Mouse (Mus musculus): ENCODE measurements at regions not wholly inside any gene's neighbourhood (a gene's known extent, or its start where the extent isn't known, plus 50 kb on each side); places are given as distances from the start of the nearest gene placed in this dataset.
A peak's percentile ranks its signal among the peaks of the same experiment; 100 is the strongest.

- Histone ChIP-seq H3K27ac (peak overlapping the region; percentile 88), H3K36me3 (no peaks in the 10 kb centered on the region), H3K9me3 (no peaks in the 10 kb centered on the region), H3K27me3 (ENCODE audit: insufficient read depth, poor library complexity, severe bottlenecking) (peaks cover 96% of the 10 kb centered on the region), H3K4me1 (replicated peaks) (peaks cover 25% of the 10 kb centered on the region), H3K4me3 (peak overlapping the region; percentile 50)
- peak; percentile 76 for DNase-seq (ENCODE audit: low spot score)
- WGBS: under 1% methylated on average over 22 of the region's 22 CpGs
These were observed 155.1 kb downstream of the Insig2 start for GRCm38 (mm10) chr1:121177136-121177907.

DNA sequence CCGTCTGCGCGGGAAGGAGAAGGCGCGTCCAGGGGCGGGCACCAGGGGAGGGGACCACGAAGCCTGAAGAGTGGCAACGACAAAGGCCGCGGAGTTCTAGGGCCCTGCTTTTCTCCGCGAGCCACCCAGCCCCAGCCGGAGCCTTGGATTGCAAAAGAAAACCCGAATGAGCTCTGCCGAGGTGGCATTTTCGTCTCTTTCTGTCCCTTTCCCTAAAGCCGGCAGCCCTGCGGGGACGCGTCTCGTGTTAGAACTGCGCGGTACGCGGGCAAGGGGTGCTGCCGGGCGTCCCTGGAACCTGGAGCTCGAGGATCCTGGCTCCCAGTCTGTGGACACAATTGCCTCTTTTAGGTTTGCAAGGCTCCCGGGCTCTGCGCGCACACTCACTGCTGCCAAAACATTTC lies 154.5 kb downstream of the Insig2 start:
- Histone ChIP-seq H3K36me3 (no peaks in the 10 kb centered on the region), H3K27me3 (ENCODE audit: insufficient read depth, poor library complexity, severe bottlenecking) (peaks cover 93% of the 10 kb centered on the region), H3K4me3 (peak overlapping the region; percentile 50), H3K4me1 (replicated peaks) (peaks cover 25% of the 10 kb centered on the region), H3K27ac (peak overlapping the region; percentile 88), H3K9me3 (no peaks in the 10 kb centered on the region)
- DNase-seq (ENCODE audit: low spot score): peak; percentile 71
- WGBS: under 1% methylated on average over 31 of the region's 31 CpGs

GRCm38 (mm10) chr1:121178611-121179245 lies 153.7 kb downstream of the Insig2 start:
- Histone ChIP-seq H3K4me1 (replicated peaks) (peaks cover 25% of the 10 kb centered on the region), H3K9me3 (no peaks in the 10 kb centered on the region), H3K27ac (peak overlapping the region; percentile 88), H3K27me3 (ENCODE audit: insufficient read depth, poor library complexity, severe bottlenecking) (peaks cover 85% of the 10 kb centered on the region), H3K4me3 (peak overlapping the region; percentile 50), H3K36me3 (no peaks in the 10 kb centered on the region)
- peak; percentile 39 for DNase-seq (ENCODE audit: low spot score)
- WGBS: 1% methylated on average over 17 of the region's 17 CpGs

GRCm38 (mm10) chr1:121180273-121181030 lies 151.9 kb downstream of the Insig2 start:
- H3K27me3 ChIP-seq (ENCODE audit: insufficient read depth, poor library complexity, severe bottlenecking): peaks cover 68% of the 10 kb centered on the region
- no peaks in the 10 kb centered on the region for H3K9me3 ChIP-seq
- H3K4me3 ChIP-seq: peak overlapping the region; percentile 18; the same call in 1 of the 2 replicates
- DNase-seq (ENCODE audit: low spot score): peak; percentile 85
- H3K4me1 ChIP-seq (replicated peaks): peaks cover 25% of the 10 kb centered on the region
- WGBS: 20% methylated on average over 20 of the region's 20 CpGs
- H3K27ac ChIP-seq: peak overlapping the region; percentile 45
- no peaks in the 10 kb centered on the region for H3K36me3 ChIP-seq

DNA sequence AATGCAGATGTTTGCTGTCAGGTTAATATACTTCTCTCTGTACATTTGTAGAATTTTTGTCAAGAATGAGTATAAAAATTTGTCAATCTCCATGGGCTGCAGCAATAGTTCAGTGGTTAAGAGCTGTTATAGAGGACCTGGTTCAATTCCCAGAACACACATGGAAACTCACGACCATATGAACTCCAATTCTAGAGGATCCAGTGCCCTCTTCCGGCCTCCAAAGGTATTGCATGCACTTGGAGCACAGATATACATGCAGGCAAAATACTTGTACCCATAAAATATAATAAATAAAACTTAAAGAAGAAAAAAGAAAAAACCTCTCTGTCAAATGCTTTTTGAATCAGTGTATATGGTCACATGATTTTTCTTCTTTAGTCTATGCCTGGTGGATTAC lies 143.5 kb downstream of the Insig2 start:
- Histone ChIP-seq H3K27me3 (ENCODE audit: insufficient read depth, poor library complexity, severe bottlenecking) (no peaks in the 10 kb centered on the region), H3K27ac (no peak overlapping the region), H3K4me3 (no peak overlapping the region), H3K36me3 (no peaks in the 10 kb centered on the region), H3K9me3 (no peaks in the 10 kb centered on the region), H3K4me1 (replicated peaks) (no peaks in the 10 kb centered on the region)
- DNase-seq (ENCODE audit: low spot score): no peak
- 42% methylated on average over 2 of the region's 2 CpGs for WGBS

- no peaks in the 10 kb centered on the region for H3K9me3 ChIP-seq
- no peak for DNase-seq (ENCODE audit: low spot score)
- no peak overlapping the region for H3K27ac ChIP-seq
- no peak overlapping the region for H3K4me3 ChIP-seq
- no peaks in the 10 kb centered on the region for H3K4me1 ChIP-seq (replicated peaks)
- no peaks in the 10 kb centered on the region for H3K27me3 ChIP-seq (ENCODE audit: insufficient read depth, poor library complexity, severe bottlenecking)
- H3K36me3 ChIP-seq: no peaks in the 10 kb centered on the region
- 87% methylated on average over 4 of the region's 4 CpGs for WGBS
These were observed 137.6 kb downstream of the Insig2 start for GRCm38 (mm10) chr1:121194800-121195199.

GRCm38 (mm10) chr1:121215843-121216242 lies 116.5 kb downstream of the Insig2 start:
- Histone ChIP-seq H3K4me1 (replicated peaks) (no peaks in the 10 kb centered on the region), H3K9me3 (no peaks in the 10 kb centered on the region), H3K27ac (no peak overlapping the region), H3K4me3 (no peak overlapping the region), H3K27me3 (ENCODE audit: insufficient read depth, poor library complexity, severe bottlenecking) (no peaks in the 10 kb centered on the region), H3K36me3 (no peaks in the 10 kb centered on the region)
- DNase-seq (ENCODE audit: low spot score): no peak
- WGBS: 27% methylated on average over 2 of the region's 2 CpGs

DNA sequence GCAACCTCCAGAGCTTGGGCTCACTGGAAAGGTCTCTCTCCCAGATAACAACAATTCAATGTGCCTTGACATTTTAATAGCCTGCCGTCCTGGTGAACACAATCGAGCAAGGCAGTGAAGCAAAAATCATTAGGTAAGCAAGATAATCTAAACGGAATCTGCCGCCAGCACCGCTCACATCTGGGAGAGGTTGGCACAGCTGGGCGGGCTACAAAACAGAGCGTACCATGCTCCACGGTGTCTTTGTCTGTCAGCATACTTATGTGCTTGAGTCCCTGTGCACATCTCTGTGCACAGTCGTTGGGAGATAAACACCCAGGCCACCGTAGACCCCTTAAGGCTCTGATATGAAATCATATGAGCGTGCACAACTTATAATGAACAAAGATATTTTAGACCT lies 108.1 kb downstream of the Insig2 start:
- Histone ChIP-seq H3K4me3 (no peak overlapping the region), H3K9me3 (no peaks in the 10 kb centered on the region), H3K27ac (no peak overlapping the region), H3K4me1 (replicated peaks) (no peaks in the 10 kb centered on the region), H3K36me3 (no peaks in the 10 kb centered on the region), H3K27me3 (ENCODE audit: insufficient read depth, poor library complexity, severe bottlenecking) (no peaks in the 10 kb centered on the region)
- DNase-seq (ENCODE audit: low spot score): no peak
- WGBS: 88% methylated on average over 11 of the region's 11 CpGs

DNA sequence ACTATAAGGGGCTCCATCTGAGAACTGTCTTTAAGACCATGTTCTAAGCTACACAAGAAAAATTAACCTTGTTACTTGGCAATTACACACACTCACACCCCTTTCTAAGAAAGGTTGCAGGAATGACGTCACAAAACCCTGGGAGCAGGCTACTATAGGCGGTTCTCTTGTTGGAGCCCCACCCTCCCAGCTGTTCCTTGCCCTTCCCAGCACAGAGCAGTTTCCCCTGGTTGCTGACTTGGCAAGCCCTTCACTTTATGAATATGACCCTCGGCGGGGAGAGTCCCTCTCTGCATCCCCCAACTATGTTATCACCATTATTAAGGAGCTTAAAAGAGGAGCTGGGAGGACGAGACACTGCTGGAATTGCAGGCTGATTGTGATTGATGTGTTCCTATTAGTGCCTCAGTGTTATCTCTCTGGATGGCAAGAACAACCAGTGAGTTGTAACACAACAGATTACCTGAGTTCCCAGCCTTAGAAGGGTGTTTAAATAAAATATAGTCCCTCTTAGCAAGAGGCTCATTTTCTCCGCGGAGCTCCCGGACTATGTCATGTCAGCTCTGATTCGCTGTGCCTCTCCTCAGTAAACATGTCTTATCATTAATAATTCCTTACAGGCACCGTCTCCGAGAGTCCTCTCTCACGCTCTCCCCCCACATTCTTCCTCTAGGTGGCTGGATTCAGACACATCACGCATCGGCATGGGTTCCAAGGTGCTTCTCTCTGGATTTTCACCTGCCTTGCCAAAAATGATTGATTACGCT lies 105.7 kb downstream of the Insig2 start:
- H3K36me3 ChIP-seq: no peaks in the 10 kb centered on the region
- H3K4me1 ChIP-seq (replicated peaks): no peaks in the 10 kb centered on the region
- DNase-seq (ENCODE audit: low spot score): peak; percentile 6
- H3K4me3 ChIP-seq: no peak overlapping the region
- no peaks in the 10 kb centered on the region for H3K27me3 ChIP-seq (ENCODE audit: insufficient read depth, poor library complexity, severe bottlenecking)
- H3K9me3 ChIP-seq: no peaks in the 10 kb centered on the region
- WGBS: 78% methylated on average over 15 of the region's 15 CpGs
- no peak overlapping the region for H3K27ac ChIP-seq

GRCm38 (mm10) chr1:121227233-121227594 lies 105.2 kb downstream of the Insig2 start:
- Histone ChIP-seq H3K27me3 (ENCODE audit: insufficient read depth, poor library complexity, severe bottlenecking) (no peaks in the 10 kb centered on the region), H3K4me3 (no peak overlapping the region), H3K36me3 (no peaks in the 10 kb centered on the region), H3K9me3 (no peaks in the 10 kb centered on the region), H3K27ac (no peak overlapping the region), H3K4me1 (replicated peaks) (no peaks in the 10 kb centered on the region)
- peak; percentile 6 for DNase-seq (ENCODE audit: low spot score)
- 83% methylated on average over 6 of the region's 6 CpGs for WGBS

GRCm38 (mm10) chr1:121243576-121243975 lies 88.8 kb downstream of the Insig2 start:
- Histone ChIP-seq H3K27me3 (ENCODE audit: insufficient read depth, poor library complexity, severe bottlenecking) (no peaks in the 10 kb centered on the region), H3K27ac (no peak overlapping the region), H3K4me1 (replicated peaks) (no peaks in the 10 kb centered on the region), H3K36me3 (no peaks in the 10 kb centered on the region), H3K9me3 (no peaks in the 10 kb centered on the region), H3K4me3 (no peak overlapping the region)
- DNase-seq (ENCODE audit: low spot score): peak; percentile 5
- 71% methylated on average over 6 of the region's 6 CpGs for whole genome bisulfite sequencing

DNA sequence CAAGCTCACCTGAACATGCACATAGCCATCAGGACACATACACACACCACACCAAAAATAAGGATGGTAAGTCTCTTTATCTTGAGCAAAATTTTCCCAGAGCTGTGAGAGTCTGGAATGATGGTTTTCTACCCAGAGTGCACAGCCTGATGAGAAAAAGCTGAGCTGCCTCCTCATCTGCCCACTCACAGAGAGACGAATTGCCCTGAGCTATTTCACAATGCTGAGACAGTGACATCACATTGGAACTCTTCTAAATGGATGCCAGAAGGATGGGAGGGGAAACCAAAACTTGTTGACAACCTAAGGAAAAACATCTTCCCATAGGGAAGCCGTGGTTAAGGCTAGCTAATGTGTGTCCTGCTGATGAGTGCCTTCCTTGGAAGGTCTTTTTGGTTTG lies 84.8 kb downstream of the Insig2 start:
- 68% methylated on average over 2 of the region's 2 CpGs for WGBS
- no peaks in the 10 kb centered on the region for H3K4me1 ChIP-seq (replicated peaks)
- H3K36me3 ChIP-seq: no peaks in the 10 kb centered on the region
- no peaks in the 10 kb centered on the region for H3K9me3 ChIP-seq
- H3K27me3 ChIP-seq (ENCODE audit: insufficient read depth, poor library complexity, severe bottlenecking): no peaks in the 10 kb centered on the region
- H3K4me3 ChIP-seq: no peak overlapping the region
- no peak overlapping the region for H3K27ac ChIP-seq
- no peak for DNase-seq (ENCODE audit: low spot score)

All from hindbrain, embryonic 10.5 days (tissue).